Mouse (Mus musculus): ENCODE data around the gene Wnt7a. TPM values are rescaled to one million over a fixed set of nuclear protein-coding genes. Genes with fewer than 3 reads are reported as not detected.

Gene Wnt7a
- polyA plus RNA-seq, 1 experiment from 2014 or later, result 2.5 TPM

Other genes with a start within 250 kb of the Wnt7a start
- 78.7 and 79.9 TPM in 2 replicates for gene Fbln2, start 198.9 kb downstream of the Wnt7a start, polyA plus RNA-seq (2014; fragmentation: Nextera tagmentation; extraction: Ambion mirVana)
- gene Chchd4, start 62.2 kb upstream of the Wnt7a start, polyA plus RNA-seq (2014; fragmentation: Nextera tagmentation; extraction: Ambion mirVana), result 27.3 and 28.3 TPM in 2 replicates
- 56.3 and 66.4 TPM in 2 replicates for gene Tmem43, start 62.3 kb upstream of the Wnt7a start, polyA plus RNA-seq (2014; fragmentation: Nextera tagmentation; extraction: Ambion mirVana)
- gene Xpc, start 104.5 kb upstream of the Wnt7a start, polyA plus RNA-seq (2014; fragmentation: Nextera tagmentation; extraction: Ambion mirVana), result 25.7 and 26.7 TPM in 2 replicates
- 415 and 423 TPM in 2 replicates for gene Lsm3, start 104.6 kb upstream of the Wnt7a start, polyA plus RNA-seq (2014; fragmentation: Nextera tagmentation; extraction: Ambion mirVana)

Data from limb, embryonic 11.5 days (tissue).